Mouse (Mus musculus) hindbrain, embryonic 16.5 days (tissue): ENCODE results near the gene Adh5. TPM values are rescaled to one million over a fixed set of nuclear protein-coding genes. Genes with fewer than 3 reads are reported as not detected.

ENCODE experiments used
- ATAC-seq: fragments of 200-750 bp; cut with Nextera tagmentation; 2 replicates; pipeline ENCODE4 v1.8.0; 2017; ENCODE audit warnings: moderate TSS enrichment, moderate library complexity
- H3K27ac ChIP-seq: fragments of 300-500 bp; sonication (generic); 2 replicates; pipeline ENCODE4 v1.5.1; 2014; ENCODE audit warnings: low read depth, mild to moderate bottlenecking, control low read depth, low read length, moderate library complexity
- H3K27me3 ChIP-seq: fragments of 300-500 bp; sonication (generic); replicated peaks from 2 replicates; pipeline ENCODE4 v1.6.1; 2014; ENCODE audit warnings: low read length; ENCODE audit not compliant: control insufficient read depth, insufficient read depth
- H3K36me3 ChIP-seq: fragments of 300-500 bp; sonication (generic); 2 replicates; pipeline ENCODE4 v1.6.1; 2014; ENCODE audit warnings: mild to moderate bottlenecking, low read length, moderate library complexity, mixed read lengths; ENCODE audit not compliant: control insufficient read depth, insufficient read depth
- H3K4me1 ChIP-seq: fragments of 300-500 bp; sonication (generic); 2 replicates; pipeline ENCODE4 v1.6.1; 2014; ENCODE audit warnings: low read depth, low read length; ENCODE audit not compliant: control insufficient read depth, insufficient read depth
- H3K4me2 ChIP-seq: fragments of 300-500 bp; sonication (generic); 2 replicates; pipeline ENCODE4 v1.6.1; 2014; ENCODE audit warnings: mild to moderate bottlenecking, low read length, control low read depth, moderate library complexity
- H3K4me3 ChIP-seq: fragments of 300-500 bp; sonication (generic); 2 replicates; pipeline ENCODE4 v1.5.1; 2014; ENCODE audit warnings: mild to moderate bottlenecking, low read length, control low read depth, moderate library complexity
- H3K9ac ChIP-seq: fragments of 300-500 bp; sonication (generic); 2 replicates; pipeline ENCODE4 v1.6.1; 2014; ENCODE audit warnings: low read depth, mild to moderate bottlenecking, control low read depth, low read length, moderate library complexity
- H3K9me3 ChIP-seq: fragments of 300-500 bp; sonication (generic); 2 replicates; pipeline ENCODE4 v1.6.1; 2014; ENCODE audit warnings: mild to moderate bottlenecking, low read length, moderate library complexity; ENCODE audit not compliant: control insufficient read depth
- WGBS: fragments of 180-500 bp; shearing (Covaris S2); extraction: QIAGEN DNeasy Blood & Tissue Kit; methylation state at CpG from one replicate; pipeline ENCODE4 v1.1.7; 2014; 5-methylcytosine and 5-hydroxymethylcytosine counted together
- polyA plus RNA-seq: library from polyadenylated mRNA; unstranded; fragments of >200 nt; fragmentation: Nextera tagmentation; extraction: Ambion mirVana; gene quantifications from 2 replicates; pipeline ENCODE4 v1.2.1, GENCODE M21; 2015

Gene Adh5
- polyA plus RNA-seq, 1 experiment from 2014 or later = 190 TPM

DNA sequence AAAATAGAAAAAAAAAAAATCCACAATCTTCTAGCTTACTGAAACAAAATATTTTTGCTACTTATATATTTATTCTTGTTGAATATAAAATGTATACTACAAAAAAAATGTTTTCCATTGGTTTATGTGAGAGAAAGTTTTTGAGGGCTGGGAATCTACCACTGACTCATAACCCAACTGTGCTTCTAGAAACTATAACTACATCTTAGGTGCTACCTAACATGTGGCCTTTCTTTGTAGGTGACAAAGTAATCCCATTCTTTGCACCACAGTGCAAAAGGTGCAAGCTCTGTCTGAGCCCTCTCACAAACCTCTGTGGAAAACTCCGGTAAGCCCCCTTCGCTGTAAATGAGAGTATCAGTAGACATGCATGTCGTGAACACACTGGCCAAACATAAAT lies 22.5 kb upstream of the Adh5 start:
- Histone ChIP-seq H3K27ac (no peak overlapping the region), H3K9ac (no peak overlapping the region), H3K4me3 (no peak overlapping the region), H3K27me3 (no peaks in the 10 kb centered on the region), H3K4me1 (no peaks in the 10 kb centered on the region), H3K9me3 (no peaks in the 10 kb centered on the region), H3K4me2 (no peak overlapping the region), H3K36me3 (no peaks in the 10 kb centered on the region)
- ATAC-seq = no peak
- WGBS = 96% methylated on average over 3 of the region's 3 CpGs

DNA sequence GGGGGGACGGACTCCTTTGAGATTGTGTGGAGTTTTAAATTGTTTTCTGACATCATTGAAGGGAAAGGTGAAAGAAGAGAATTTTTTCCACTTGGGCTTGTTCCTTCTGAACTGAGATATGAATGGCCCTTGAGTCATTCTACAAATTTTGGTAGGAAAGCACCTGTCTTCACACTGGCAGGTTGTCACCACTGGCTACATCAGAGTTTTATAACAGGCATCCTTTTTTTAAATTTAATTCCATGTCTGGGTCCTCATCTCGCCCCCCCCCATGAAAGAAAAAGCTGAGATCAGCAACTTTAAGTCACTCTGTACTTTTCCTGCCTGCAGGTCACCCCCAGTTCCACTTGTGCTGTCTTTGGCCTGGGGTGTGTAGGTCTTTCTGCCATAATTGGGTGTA lies 19.2 kb upstream of the Adh5 start:
- Histone ChIP-seq H3K4me3 (no peak overlapping the region), H3K9me3 (no peaks in the 10 kb centered on the region), H3K27me3 (no peaks in the 10 kb centered on the region), H3K36me3 (no peaks in the 10 kb centered on the region), H3K27ac (no peak overlapping the region), H3K4me1 (no peaks in the 10 kb centered on the region), H3K9ac (no peak overlapping the region), H3K4me2 (no peak overlapping the region)
- 66% methylated on average over 2 of the region's 2 CpGs for whole genome bisulfite sequencing
- no peak for ATAC-seq

DNA sequence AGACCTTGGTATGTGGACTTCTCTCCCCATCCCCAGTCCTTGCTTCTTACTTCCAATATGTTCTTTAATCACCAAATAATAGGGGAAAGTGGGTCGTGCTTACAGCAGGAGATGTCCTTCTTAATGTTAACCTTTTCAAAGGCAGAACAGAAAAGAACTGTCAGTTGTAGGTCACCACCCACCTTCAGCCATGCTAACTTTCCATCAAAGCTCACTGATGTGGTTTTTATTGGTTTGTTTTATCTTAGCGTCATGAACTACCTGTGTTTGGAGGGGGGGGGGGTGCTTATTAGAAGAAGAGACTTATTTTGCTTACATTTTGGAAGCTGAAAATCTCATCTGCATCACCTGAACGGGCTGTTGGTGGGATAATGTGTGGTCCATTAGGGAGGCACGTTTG lies 18.6 kb upstream of the Adh5 start:
- no peak overlapping the region for H3K4me2 ChIP-seq
- no peak overlapping the region for H3K9ac ChIP-seq
- no peaks in the 10 kb centered on the region for H3K36me3 ChIP-seq
- no peaks in the 10 kb centered on the region for H3K4me1 ChIP-seq
- WGBS = 77% methylated on average over 4 of the region's 4 CpGs
- H3K27ac ChIP-seq = no peak overlapping the region
- H3K4me3 ChIP-seq = no peak overlapping the region
- no peaks in the 10 kb centered on the region for H3K27me3 ChIP-seq
- no peak for ATAC-seq
- H3K9me3 ChIP-seq = no peaks in the 10 kb centered on the region

DNA sequence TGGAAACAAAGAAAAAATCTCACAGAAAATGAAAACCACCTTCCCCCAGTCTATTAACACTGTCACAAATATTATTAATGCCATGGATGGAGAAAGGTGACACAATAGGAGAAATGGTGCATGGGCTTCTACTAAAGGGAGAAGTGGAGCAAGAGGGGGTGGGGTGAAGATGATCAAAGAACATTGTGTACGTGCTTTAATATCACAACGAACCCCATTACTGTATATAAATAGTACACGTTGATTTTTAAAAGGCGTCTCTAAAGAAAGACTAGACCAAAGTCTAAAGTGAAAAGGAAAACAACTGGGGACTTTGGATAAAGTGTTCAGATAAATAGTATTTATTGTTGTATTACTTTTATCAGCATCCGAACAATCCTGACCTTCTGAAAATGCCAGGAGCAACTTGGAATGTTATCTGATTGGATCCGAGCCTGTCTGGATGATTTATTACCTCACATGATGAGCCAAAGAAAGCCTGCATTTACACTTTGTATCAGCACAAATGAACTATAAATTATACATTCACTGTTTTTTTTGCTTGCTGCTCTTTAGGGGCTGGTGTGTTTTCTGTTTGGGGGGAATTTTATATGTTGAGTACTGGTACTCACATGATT lies 12.4 kb upstream of the Adh5 start:
- ATAC-seq = no peak
- Histone ChIP-seq H3K9me3 (no peaks in the 10 kb centered on the region), H3K27ac (no peak overlapping the region), H3K4me3 (no peak overlapping the region), H3K27me3 (no peaks in the 10 kb centered on the region), H3K4me2 (no peak overlapping the region), H3K4me1 (no peaks in the 10 kb centered on the region), H3K9ac (no peak overlapping the region), H3K36me3 (no peaks in the 10 kb centered on the region)
- 84% methylated on average over 6 of the region's 6 CpGs for WGBS

DNA sequence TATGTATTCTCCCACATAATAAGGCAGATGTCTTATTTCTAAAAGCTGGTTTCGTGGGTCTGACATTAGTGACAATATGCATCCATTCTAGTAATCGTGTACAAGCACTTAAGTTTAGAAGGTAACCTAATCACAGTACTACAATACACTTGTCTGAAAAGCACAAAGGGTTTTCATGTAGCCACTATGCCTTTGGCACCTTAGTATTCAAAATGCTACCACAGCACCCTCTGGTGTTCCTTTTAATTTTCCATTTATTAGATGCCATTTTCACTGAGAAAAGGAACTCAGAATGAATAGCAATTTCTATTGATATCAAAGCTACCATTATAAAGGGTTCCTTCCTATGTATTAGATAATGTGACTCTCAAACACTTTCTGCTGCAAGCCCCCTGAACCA lies 11.1 kb upstream of the Adh5 start:
- ATAC-seq = peak; percentile 69; the same call in 1 of the 2 replicates
- H3K9ac ChIP-seq = no peak overlapping the region
- no peaks in the 10 kb centered on the region for H3K4me1 ChIP-seq
- no peaks in the 10 kb centered on the region for H3K27me3 ChIP-seq
- 78% methylated on average over 2 of the region's 2 CpGs for WGBS
- no peak overlapping the region for H3K4me3 ChIP-seq
- no peaks in the 10 kb centered on the region for H3K36me3 ChIP-seq
- no peak overlapping the region for H3K4me2 ChIP-seq
- no peak overlapping the region for H3K27ac ChIP-seq
- no peaks in the 10 kb centered on the region for H3K9me3 ChIP-seq

DNA sequence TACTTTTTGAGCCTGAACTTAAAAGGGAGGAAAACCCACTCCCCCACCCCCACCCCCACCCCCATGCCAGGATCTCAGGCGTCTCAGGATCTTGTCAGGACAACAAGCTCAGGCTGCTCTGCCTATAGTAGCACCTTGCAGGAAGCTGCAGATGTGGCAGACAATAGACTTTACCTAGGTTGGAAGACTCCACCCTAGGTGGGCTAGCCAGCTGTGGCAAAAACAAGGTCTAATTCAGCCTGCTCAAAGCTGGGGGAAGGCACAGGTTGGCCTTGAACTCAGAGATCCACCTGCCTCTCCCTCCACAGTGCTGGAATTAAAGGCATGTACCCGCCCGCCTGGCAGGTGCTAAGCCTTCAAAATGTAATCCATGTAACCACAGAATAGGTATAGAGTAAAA lies 4.2 kb upstream of the Adh5 start:
- no peak for ATAC-seq
- WGBS = 88% methylated on average over 3 of the region's 3 CpGs
- no peak overlapping the region for H3K27ac ChIP-seq
- no peak overlapping the region for H3K4me3 ChIP-seq
- H3K9me3 ChIP-seq = no peaks in the 10 kb centered on the region
- peaks cover 4% of the 10 kb centered on the region; the same call in 1 of the 2 replicates for H3K4me1 ChIP-seq
- H3K4me2 ChIP-seq = no peak overlapping the region
- H3K27me3 ChIP-seq = no peaks in the 10 kb centered on the region
- H3K9ac ChIP-seq = no peak overlapping the region
- no peaks in the 10 kb centered on the region for H3K36me3 ChIP-seq

DNA sequence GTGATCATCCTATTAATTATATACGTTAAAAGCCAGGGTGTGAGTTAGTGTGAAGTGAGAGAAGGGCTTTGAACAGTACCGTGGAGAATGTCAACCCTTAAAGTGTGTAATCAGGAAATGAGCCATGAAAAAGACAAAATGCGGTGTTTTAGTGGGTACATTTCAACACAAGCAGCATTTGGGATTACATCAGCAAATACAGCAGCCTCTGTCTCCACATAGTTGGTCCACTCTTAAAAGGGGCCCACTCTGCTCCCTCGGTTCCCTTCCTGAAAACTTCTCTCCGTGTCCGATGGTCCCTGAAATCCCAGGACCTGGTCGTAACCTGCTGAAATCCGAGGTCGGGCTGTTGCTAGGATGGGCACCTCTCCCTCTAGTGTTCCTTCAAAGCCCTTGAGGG lies 690 bp upstream of the Adh5 start:
- Histone ChIP-seq H3K9me3 (no peaks in the 10 kb centered on the region), H3K27ac (peak overlapping the region; percentile 77), H3K4me1 (peaks cover 13% of the 10 kb centered on the region), H3K4me2 (peak overlapping the region; percentile 93), H3K36me3 (peaks cover 8% of the 10 kb centered on the region; the same call in 1 of the 2 replicates), H3K4me3 (peak overlapping the region; percentile 92), H3K27me3 (no peaks in the 10 kb centered on the region), H3K9ac (peak overlapping the region; percentile 93)
- under 1% methylated on average over 9 of the region's 9 CpGs for WGBS
- peak; percentile 0; the same call in 1 of the 2 replicates for ATAC-seq

DNA sequence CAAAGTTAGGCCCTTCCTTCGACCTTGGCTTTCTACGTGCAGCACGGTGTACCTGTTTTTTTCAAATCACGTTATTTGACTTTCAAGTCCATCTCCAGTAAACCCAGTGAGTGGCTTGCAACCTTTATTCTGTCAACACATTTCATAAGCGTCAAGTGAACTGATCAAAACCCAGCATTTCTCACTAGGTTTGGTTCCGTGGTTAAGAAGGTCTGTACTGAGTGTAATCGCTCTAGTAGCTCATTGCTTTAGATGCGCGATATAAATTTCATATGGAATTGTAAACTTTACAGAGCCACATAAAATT lies 525 bp downstream of the Adh5 start:
- Histone ChIP-seq H3K4me3 (peak overlapping the region; percentile 92), H3K4me2 (peak overlapping the region; percentile 93), H3K4me1 (peaks cover 13% of the 10 kb centered on the region), H3K27me3 (no peaks in the 10 kb centered on the region), H3K27ac (peak overlapping the region; percentile 92), H3K9me3 (no peaks in the 10 kb centered on the region), H3K36me3 (peaks cover 8% of the 10 kb centered on the region; the same call in 1 of the 2 replicates), H3K9ac (peak overlapping the region; percentile 93)
- 4% methylated on average over 9 of the region's 9 CpGs for WGBS
- no peak for ATAC-seq

DNA sequence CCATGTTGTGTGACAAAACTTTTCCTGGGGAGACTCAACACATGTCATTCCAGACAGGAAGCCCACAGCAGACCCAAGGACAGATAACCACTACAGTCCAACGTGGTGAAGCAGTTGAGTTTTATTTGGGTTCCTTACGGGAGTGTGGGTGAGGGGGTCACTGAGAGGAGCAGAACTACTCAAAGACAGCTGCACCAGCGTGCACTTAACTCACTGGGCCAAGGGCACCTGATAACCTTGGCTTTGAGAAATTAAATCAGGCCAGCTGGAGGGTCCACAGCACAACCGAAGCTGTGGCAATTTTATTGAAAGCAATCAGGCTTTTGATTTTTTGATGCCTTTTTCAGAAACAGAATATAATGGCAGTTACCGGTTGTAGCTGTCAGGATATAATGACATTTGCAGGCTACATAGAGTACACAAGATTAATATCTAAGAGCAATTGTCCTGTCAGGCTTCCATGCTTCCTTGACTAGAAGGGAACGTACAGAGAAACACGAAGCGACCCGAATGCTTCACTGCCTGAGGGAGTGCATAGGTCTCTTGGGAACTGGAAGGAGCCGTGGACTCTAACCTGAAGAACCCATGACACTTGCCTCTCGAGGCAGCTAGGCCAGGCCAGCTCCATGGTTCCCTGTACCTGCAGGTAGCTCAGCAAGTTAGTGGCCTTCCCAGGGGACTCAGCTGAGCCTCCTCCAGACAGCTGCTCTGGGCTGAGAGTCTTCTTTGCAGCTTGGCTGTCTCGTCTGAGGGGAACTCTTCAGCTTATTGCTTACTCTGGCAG lies 5.4 kb downstream of the Adh5 start:
- Histone ChIP-seq H3K4me3 (no peak overlapping the region), H3K36me3 (peaks cover 30% of the 10 kb centered on the region), H3K27ac (no peak overlapping the region), H3K4me2 (no peak overlapping the region), H3K4me1 (peaks cover 9% of the 10 kb centered on the region), H3K9me3 (no peaks in the 10 kb centered on the region), H3K9ac (no peak overlapping the region), H3K27me3 (no peaks in the 10 kb centered on the region)
- 71% methylated on average over 12 of the region's 12 CpGs for WGBS
- no peak for ATAC-seq
